Mouse (Mus musculus) E14TG2a.4 (cell line): Measurements from ENCODE around the gene Hagh.

Source experiments
- H3K27me3 ChIP-seq: 2 replicates; pipeline ENCODE4 v1.6.1; 2014; ENCODE audit warnings: low read length, control low read depth; ENCODE audit not compliant: insufficient read depth
- H3K36me3 ChIP-seq: 2 replicates; pipeline ENCODE4 v1.6.1; 2014; ENCODE audit warnings: low read length, control low read depth; ENCODE audit not compliant: insufficient read depth
- H3K4me1 ChIP-seq: replicated peaks from 2 replicates; pipeline ENCODE4 v1.6.1; 2014; ENCODE audit warnings: low read depth, low read length, control low read depth
- H3K4me3 ChIP-seq: replicated peaks from 2 replicates; pipeline ENCODE4 v1.5.1; 2014; ENCODE audit warnings: mild to moderate bottlenecking, low read length
- H3K9me3 ChIP-seq: 2 replicates; pipeline ENCODE4 v1.6.1; 2014; ENCODE audit warnings: low read length, control low read depth
- CTCF ChIP-seq: conservative IDR thresholded peaks from 2 replicates; pipeline ENCODE4 v1.5.1; 2014; ENCODE audit warnings: low read length
- NANOG ChIP-seq: IDR thresholded peaks from 2 replicates; pipeline ENCODE4 v1.6.1; 2014; ENCODE audit warnings: borderline replicate concordance, low read length, mixed read lengths
- POU5F1 ChIP-seq: IDR thresholded peaks from 2 replicates; pipeline ENCODE4 v1.6.1; 2014; ENCODE audit warnings: low read length, borderline replicate concordance

Hagh gene

GRCm38 (mm10) chr17:24886134-24886931 lies 46.4 kb downstream of the Hagh start, which contains the start of the genes Nubp2 and Spsb3:
Gene Nubp2 (minus strand): TSS chr17:24886349.
Gene Spsb3 (plus strand): TSS chr17:24886643.
- peaks cover 84% of the 10 kb centered on the region for H3K4me1 ChIP-seq
- H3K27me3 ChIP-seq, result no peaks in the 10 kb centered on the region
- no peaks in the 10 kb centered on the region for H3K9me3 ChIP-seq
- peaks cover 64% of the 10 kb centered on the region for H3K36me3 ChIP-seq
- peak within 1 kb of the TSS; percentile 100 for H3K4me3 ChIP-seq
- TF ChIP-seq POU5F1, result no peak
- TF ChIP-seq CTCF, result no peak
- no peak for TF ChIP-seq NANOG

GRCm38 (mm10) chr17:24886932-24887271 lies 47.0 kb downstream of the Hagh start:
- Histone ChIP-seq H3K9me3 (no peaks in the 10 kb centered on the region), H3K27me3 (no peaks in the 10 kb centered on the region), H3K36me3 (peaks cover 69% of the 10 kb centered on the region), H3K4me3 (peak overlapping the region; percentile 100), H3K4me1 (peaks cover 81% of the 10 kb centered on the region)
- TF ChIP-seq CTCF (no peak), POU5F1 (no peak), NANOG (no peak)

GRCm38 (mm10) chr17:24887291-24888080 lies 47.5 kb downstream of the Hagh start:
- H3K4me1 ChIP-seq, result peaks cover 76% of the 10 kb centered on the region
- H3K36me3 ChIP-seq, result peaks cover 69% of the 10 kb centered on the region
- TF ChIP-seq NANOG, result no peak
- no peak for TF ChIP-seq POU5F1
- TF ChIP-seq CTCF, result no peak
- no peaks in the 10 kb centered on the region for H3K9me3 ChIP-seq
- no peaks in the 10 kb centered on the region for H3K27me3 ChIP-seq
- H3K4me3 ChIP-seq, result peak overlapping the region; percentile 100

GRCm38 (mm10) chr17:24888862-24889261 lies 48.9 kb downstream of the Hagh start:
- Histone ChIP-seq H3K9me3 (no peaks in the 10 kb centered on the region), H3K27me3 (no peaks in the 10 kb centered on the region), H3K4me1 (peaks cover 76% of the 10 kb centered on the region), H3K36me3 (peaks cover 69% of the 10 kb centered on the region), H3K4me3 (no peak overlapping the region)
- no peak for TF ChIP-seq POU5F1
- no peak for TF ChIP-seq CTCF
- no peak for TF ChIP-seq NANOG

GRCm38 (mm10) chr17:24890151-24891092 lies 50.5 kb downstream of the Hagh start:
- TF ChIP-seq CTCF (no peak), NANOG (no peak), POU5F1 (no peak)

GRCm38 (mm10) chr17:24891321-24891720 lies 51.4 kb downstream of the Hagh start:
- TF ChIP-seq POU5F1, result no peak
- Histone ChIP-seq H3K27me3 (no peaks in the 10 kb centered on the region), H3K9me3 (no peaks in the 10 kb centered on the region), H3K36me3 (peaks cover 62% of the 10 kb centered on the region), H3K4me1 (peaks cover 73% of the 10 kb centered on the region), H3K4me3 (peak overlapping the region; percentile 26; the same call in 1 of the 2 replicates)

More at GRCm38 (mm10) chr17:24890151-24891092, 50.5 kb downstream of the Hagh start:
- peaks cover 57% of the 10 kb centered on the region for H3K36me3 ChIP-seq
- no peak overlapping the region for H3K4me3 ChIP-seq
- H3K4me1 ChIP-seq, result peaks cover 68% of the 10 kb centered on the region
- no peaks in the 10 kb centered on the region for H3K27me3 ChIP-seq
- H3K9me3 ChIP-seq, result no peaks in the 10 kb centered on the region

GRCm38 (mm10) chr17:24892785-24893184 lies 52.8 kb downstream of the Hagh start:
- Histone ChIP-seq H3K9me3 (no peaks in the 10 kb centered on the region), H3K27me3 (no peaks in the 10 kb centered on the region), H3K36me3 (peaks cover 73% of the 10 kb centered on the region), H3K4me3 (no peak overlapping the region), H3K4me1 (peaks cover 77% of the 10 kb centered on the region)
- TF ChIP-seq POU5F1, result no peak
- no peak for TF ChIP-seq NANOG
- TF ChIP-seq CTCF, result no peak

GRCm38 (mm10) chr17:24893276-24893675 lies 53.3 kb downstream of the Hagh start:
- no peak for TF ChIP-seq NANOG
- TF ChIP-seq CTCF, result no peak
- no peaks in the 10 kb centered on the region for H3K9me3 ChIP-seq
- H3K36me3 ChIP-seq, result peaks cover 78% of the 10 kb centered on the region
- peak overlapping the region; percentile 94; the same call in 1 of the 2 replicates for H3K4me3 ChIP-seq
- no peaks in the 10 kb centered on the region for H3K27me3 ChIP-seq
- H3K4me1 ChIP-seq, result peaks cover 77% of the 10 kb centered on the region
